Mouse (Mus musculus): Measurements from ENCODE around the gene Clstn1.

DNA sequence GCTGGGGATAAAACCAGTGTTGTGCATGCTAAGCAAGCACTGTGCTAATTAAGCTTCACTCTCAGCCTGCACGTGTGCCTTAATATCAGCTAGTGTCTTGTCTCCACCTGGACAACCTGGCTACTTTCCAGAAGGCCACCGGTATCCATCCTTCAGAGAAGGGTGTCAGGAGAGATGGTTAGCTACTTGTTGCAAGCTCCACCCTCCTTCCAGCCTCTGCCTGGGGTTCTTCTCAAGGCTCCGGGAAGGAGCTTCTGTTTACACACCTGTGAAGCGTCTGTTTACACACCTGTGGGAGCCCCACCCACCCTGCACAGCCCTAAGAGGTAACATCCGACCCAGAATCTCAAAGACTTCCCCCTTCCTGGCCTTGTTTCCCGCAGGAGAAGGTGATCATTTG lies 17.6 kb upstream of the Clstn1 start:
- TF ChIP-seq GATA1 (IDR thresholded peaks at IDR 0.05; ENCODE audit: low read length) (no peak), TAL1 (IDR thresholded peaks at IDR 0.05; ENCODE audit: low read length) (no peak)
